Mouse (Mus musculus) heart, postnatal 25 days (tissue): ENCODE measurements at regions not wholly inside any gene's neighbourhood (a gene's known extent, or its start where the extent isn't known, plus 50 kb on each side); places are given as distances from the start of the nearest gene placed in this dataset.
"Not testable (repeated sequence)": the region's sequence is repeated elsewhere in the genome, so short reads cannot be mapped to it uniquely, and the experiment has no call there.

Source experiments
- DNase-seq: peaks from one replicate; pipeline ENCODE4 v3.0.0; 2022; ENCODE audit warnings: low spot score
- intact Hi-C: fragments of 180-260 bp; cut with DNase I; formaldehyde crosslinking; loops from one replicate; pipeline ENCODE4 v1.15.1; 2025

DNA sequence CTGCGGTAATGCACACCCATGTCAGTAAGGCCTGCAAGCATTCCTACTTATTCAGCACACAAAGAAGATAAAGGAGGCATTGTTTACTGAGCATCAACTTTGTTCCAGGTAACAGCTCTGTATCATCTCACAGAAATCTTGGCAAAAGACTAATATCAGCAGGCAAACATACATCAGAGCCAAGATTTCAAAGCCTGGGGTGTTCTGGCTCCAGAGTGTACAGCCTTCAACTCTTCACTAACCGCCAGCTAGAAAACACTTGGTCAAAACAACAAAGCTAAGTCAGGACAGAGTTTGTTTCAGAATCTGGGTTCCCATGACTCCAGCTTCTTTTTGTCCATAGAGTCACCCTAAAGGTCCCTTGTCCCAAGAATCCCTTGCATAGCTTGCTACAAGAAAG, 404.6 kb upstream of the Tbl1xr1 start:
- DNase-seq, result no peak
- intact Hi-C loops, result no loop called here

DNA sequence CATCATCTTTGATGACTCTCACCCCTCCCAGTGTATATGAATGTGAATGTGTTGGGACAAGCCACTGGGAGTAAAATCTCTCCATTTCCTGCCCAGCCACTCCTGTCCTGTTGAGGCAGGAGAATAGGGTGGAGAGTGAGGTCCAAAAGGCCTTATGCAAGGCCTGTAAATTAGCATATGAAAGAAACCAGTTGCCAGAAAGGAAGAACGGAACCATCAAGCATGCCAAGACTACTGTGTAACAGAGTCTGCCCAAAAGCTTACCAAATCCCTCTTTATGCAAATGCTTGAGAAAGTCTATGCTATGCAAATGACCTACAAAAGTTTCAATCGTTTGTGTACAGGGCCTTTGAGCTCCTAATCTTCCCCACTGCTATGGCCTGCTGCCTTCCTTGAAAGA, 404.0 kb upstream of the Tbl1xr1 start:
- no peak for DNase-seq
- intact Hi-C loops, result no loop called here

DNA sequence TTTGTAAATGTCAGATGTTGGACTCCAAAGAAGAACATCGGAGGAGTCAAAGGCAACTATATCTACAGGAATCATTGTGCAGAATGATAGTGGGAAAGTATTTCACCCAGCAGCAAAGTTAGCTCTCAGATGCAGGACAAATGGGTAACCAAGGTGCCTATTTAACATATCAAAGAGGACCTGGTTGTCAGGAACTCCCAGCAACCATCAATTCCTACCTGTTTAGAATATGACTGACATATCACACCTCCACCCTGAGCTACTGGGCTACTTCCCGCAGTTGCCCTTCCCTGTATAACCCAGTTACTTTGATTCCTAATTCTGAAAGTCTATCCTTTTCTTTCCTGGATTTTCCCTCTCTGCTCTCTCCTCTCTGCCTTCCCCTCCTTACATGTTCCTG, 403.0 kb upstream of the Tbl1xr1 start:
- intact Hi-C loops, result no loop called here

DNA sequence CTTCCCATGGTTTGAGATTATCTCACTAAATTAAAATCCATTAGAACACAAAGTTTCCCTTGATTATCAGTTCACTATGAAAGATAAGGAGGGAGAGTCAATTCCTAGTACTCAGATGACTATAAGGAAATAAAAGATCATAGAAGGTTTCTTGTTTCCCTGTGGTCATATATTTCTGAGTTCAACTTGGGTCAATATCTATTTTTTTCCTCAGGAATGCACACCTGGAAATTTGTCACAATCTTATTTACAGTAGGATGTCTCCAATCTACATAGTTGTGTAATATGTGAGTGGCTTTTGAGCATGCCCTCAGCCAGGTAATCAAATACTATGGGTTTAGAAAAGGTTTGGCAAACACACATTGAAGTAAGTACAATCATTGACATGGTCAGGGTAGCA, 398.2 kb upstream of the Tbl1xr1 start:
- intact Hi-C loops, result no loop called here
- no peak for DNase-seq

More for the DNA sequence above, 403.0 kb upstream of the Tbl1xr1 start:
- no peak for DNase-seq

DNA sequence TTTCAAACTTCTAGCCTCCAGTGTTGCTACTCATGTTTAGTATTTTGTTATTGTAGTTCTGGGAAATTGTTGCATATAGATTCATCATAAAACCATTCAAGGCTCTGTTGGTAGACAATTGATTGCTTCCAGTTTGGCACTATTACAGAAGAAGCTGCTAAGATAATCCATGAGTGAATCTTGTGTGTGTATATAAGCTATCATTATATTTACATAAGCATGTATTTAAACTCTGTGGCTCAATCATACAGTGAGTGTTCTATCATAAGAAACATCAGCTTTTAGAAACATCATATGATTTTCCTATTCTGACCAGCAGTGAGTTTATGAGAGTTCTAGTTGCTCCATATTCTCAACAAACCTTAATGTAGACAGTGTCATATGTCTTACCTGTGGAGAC, 397.7 kb upstream of the Tbl1xr1 start:
- intact Hi-C loops, result no loop called here
- no peak for DNase-seq

DNA sequence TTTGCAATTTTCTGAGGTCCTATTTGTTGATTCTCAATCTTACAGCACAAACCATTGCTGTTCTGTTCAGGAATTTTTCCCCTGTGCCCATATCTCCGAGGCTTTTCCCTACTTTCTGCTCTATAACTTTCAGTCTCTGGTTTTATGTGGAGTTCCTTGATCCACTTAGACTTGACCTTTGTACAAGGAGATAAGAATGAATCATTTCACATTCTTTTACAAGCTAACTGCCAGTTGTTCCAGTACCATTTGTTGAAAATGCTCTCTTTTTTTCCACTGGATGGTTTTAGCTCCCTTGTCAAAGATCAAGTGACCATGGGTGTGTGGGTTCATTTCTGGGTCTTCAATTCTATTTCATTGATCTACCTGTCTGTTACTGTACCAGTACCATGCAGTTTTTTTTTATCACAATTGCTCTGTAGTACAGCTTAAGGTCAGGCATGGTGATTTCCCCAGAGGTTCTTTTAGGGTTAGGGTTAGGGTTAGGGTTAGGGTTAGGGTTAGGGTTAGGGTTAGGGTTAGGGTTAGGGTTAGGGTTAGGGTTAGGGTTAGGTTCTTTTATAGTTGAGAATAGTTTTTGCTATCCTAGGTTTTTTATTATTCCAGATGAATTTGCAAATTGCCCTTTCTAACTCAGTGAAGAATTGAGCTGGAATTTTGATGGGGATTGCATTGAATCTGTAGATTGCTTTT, 378.3 kb upstream of the Tbl1xr1 start:
- DNase-seq, intact Hi-C loops: not testable (repeated sequence)

DNA sequence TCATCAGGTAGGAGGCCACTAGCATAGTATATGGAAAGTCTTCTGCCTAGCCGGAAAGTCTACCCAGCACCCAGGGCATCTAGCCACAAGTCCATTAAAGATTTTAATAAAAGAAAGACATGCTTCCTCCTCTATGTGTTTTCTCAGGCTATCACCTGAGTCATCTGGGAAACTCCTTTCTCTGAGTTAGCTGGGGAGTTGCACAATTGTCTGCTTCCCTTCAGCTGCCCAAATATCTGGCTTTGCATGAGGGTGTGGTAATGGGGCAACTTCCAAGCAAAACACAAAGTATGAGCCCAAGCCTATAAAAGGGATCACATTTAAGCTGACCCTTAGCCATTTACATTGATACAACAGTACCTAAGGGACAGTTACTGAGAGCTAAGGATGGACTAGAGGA, 376.9 kb upstream of the Tbl1xr1 start:
- DNase-seq, result no peak
- intact Hi-C loops, result no loop called here

DNA sequence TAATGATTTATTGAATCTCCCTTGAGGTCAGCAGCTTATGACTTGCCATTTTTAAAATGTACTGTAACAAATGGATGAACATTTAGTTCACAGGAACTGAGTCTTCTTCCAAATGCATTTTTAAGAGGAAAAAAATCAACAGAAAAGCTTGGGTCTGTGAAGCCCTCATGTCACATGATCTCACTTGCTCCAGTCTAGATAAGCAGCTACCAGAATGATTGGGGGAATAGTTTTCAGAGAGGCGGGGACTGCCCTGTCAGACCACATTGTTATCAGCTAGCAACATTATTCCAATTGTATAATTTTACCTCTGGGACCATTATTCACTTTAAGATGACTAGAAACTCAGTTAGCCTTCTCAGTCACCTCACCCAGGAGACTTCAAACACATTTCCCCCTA, 376.1 kb upstream of the Tbl1xr1 start:
- no peak for DNase-seq
- intact Hi-C loops, result no loop called here

DNA sequence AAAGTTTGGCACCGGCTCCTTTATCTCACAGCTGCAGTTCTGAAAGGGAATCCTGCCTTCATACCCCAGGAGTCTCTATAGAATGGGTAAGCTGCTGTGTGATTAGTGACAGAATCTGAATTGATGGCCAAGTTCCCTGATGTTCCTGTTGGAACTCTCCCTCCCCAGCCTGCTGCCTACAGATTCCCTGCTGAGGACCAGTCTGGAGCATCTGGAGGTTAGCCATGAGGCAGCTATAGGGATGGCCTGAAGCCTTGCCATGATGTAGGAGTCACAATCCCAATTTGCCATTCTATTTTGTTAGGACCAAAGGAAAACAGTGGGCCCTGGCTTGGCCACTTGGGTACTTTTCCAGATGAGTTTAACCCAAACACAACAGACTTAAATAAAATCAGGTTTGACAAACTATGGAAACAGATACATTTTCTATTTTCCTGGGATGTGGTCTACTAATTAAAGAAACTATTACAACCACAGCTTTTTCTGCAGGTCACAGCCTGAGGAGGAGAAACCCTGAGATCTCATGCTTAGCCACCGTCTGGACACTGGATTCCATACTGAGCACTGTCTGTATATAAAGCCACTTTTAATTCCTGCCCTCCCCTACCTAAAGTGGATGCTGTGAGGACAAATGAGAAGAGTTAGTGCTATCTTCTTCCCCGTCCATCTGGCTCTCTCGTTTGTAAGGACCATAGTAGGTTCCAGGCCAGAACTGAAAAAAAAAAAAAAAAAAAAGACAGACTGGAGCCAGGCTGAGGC, 349.5 kb upstream of the Tbl1xr1 start:
- intact Hi-C loops, result no loop called here
- DNase-seq, result no peak

DNA sequence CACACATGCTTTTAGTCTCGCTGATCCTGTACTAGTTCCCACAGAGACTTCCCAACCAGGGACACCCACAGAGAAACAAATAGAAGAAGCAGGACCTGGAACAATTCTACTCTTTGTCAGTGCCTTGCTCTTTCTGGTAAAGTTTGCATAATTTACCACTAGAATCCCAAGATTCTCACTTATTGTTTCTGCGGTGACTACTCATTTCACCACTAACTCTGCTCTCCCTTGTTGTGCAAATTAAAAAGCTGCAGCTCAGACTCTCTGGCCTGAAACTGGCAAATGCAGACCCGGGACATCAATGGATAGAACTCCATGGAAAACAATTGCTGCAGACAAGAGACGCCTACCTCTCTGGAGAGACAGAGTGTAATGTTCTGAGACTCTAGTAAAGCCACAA, 348.4 kb upstream of the Tbl1xr1 start:
- no peak for DNase-seq
- intact Hi-C loops, result no loop called here

DNA sequence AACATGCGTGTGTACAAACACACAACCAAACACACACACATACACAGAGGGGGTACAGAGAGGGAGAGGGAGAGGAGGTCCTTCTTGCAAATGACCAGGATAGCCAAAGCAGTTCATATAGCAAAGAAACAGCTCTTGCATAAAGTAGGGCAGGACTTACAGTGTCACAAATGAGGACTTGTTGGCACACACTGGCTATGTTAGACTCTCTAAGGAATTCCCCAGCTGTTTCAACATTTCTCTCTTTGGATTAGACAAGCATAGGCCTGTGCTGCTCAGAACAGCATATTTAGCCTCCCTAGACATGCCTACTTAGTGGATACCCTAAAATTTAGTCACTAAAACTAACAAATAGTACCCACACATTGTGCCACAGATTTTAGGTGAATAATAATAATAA, 347.1 kb upstream of the Tbl1xr1 start:
- DNase-seq, result no peak

DNA sequence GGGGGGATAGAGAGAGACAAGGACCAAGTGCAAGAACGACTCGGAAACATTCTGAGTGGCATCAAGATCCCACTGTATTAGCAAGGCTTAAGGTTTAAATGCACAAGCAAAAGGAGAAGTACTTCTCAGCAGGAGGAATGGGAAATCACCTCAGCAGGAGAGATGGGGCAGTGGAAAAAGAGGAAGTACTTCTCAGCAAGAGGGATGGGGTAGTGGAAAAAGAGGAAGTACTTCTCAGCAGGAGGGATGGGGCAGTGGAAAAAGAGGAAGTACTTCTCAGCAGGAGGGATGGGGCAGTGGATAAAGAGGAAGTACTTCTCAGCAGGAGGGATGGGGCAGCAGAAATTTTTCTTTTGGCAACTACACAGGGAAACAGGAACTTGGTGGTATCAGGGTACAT, 340.8 kb upstream of the Tbl1xr1 start:
- DNase-seq, intact Hi-C loops: not testable (repeated sequence)

More for the DNA sequence above, 347.1 kb upstream of the Tbl1xr1 start:
- intact Hi-C loops, result no loop called here

DNA sequence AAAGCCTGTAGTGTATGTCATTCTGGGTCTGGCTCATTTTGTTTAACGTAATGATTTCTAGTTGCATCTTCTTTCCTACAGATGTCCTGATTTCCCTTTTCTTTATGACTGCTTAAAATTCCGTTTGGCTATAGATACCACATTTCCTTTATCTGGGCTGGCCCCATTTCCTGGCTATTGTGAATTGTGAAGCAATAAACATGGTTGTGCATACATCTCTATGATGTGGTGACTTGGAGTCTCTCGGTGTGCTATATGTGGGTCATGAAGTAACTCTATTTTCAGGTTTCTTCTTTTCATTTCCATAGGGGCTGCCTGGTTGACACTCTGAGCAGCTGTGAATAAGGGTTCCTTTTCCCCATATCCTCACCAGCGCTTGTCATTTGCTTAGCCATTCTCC, 336.7 kb upstream of the Tbl1xr1 start:
- DNase-seq, result no peak
- intact Hi-C loops, result no loop called here

DNA sequence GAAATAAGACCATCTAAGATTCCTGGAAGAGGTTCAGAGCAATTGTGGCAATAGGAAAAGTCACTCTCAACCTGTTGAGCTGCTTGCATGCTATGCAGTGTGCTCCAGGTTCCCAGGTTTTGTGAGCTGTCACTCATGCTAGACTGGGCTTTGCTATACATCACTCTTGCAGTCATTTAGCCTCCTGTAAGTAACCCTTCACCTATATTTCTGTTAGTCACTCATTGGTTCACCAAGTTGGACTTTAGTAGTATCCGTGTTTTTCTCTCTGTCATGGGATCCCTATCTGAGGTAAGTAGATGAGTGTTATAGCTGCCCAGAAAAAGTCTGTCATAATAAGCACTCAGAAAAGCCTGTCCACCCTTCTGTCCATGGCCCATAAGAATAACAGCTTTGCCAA, 332.3 kb upstream of the Tbl1xr1 start:
- DNase-seq, result no peak
- intact Hi-C loops, result no loop called here

DNA sequence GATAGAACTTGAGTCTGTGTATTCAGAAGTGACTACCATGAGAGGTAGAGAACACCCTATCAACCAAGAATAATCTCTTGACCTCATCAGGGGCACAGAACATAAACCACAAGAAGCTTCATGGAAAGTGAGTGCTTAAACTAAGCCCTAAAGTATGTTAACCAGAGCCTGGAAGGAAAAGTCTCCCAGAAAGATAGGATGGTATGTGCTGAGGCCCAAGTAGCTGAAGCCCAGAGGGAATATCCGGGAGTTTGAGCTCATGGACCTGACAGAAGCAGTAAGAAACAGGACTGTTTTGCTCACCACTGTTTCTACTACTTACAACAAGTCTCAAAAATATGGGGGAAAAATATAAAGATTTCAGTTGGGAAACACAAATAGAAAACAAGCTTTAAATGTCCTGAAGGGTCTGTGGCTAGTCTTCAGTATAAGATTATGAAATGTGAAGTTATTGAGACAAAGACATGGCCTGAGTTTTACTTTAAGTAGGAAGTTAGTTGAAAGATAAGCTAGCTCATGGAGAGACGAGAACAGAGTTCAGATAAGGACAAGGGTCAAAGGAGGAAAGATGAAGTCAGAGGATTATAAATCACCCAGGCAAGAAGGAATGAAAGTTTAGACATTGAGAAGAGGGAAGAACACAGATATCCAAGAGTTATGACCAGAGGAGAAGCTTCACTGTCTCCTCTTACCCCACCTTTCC, 315.8 kb upstream of the Tbl1xr1 start:
- intact Hi-C loops, result no loop called here
- DNase-seq, result no peak

DNA sequence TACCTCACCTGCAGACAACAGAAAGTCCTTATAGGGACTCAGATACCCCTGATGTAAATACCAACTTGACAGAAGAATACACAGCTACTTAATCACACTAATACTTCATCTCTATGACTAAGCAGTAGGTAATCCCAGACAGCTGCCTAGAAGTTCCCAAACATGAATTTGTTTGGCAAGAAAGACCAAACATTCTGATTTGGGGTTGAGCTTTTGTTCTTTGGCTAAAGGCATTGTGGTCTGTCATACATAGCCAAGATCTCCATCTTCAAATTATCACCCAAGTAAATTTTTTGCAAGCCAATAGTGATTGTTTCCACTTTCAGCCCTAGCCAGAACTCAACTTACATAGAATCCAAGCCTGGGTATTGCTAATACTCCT, 315.2 kb upstream of the Tbl1xr1 start:
- DNase-seq, result no peak
- intact Hi-C loops, result no loop called here

DNA sequence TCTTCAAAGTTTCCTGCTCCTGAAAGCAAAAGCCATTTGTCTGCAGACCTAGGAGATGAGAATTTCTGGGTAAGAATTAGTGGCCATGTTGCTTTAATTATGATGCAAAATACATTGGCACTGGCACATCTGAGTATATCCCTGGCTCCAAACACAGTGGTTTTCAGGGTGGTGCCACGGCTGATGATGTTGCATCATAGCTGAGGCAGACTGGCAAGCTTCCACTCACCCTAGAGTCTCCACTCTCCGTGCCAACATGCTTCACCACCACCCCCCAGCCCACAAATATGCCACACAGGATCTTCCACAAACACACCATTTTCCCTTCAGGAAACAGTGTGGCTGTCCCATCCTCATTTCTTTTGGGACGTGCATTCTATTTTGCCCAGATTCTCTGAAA, 314.5 kb upstream of the Tbl1xr1 start:
- intact Hi-C loops, result no loop called here
- no peak for DNase-seq

DNA sequence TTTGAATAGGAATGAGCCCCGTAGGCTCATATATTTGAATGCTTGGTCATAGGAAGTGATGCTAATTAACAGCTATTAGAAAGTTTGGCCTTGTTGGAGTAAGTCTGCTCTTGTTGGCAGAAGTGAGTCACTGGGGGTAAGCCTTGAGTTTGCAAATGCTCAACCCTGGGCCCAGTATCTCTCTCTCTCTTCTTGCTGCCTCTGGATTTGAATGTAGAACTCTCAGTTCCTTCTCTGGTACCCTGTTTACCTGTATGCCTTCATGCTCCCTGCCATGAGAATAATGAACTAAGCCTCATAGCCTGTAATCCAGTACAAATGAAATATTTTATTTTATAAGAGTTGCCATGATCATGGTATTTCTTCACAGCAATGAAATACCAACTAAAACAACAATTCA, 308.4 kb upstream of the Tbl1xr1 start:
- intact Hi-C loops, result no loop called here
- DNase-seq, result no peak

DNA sequence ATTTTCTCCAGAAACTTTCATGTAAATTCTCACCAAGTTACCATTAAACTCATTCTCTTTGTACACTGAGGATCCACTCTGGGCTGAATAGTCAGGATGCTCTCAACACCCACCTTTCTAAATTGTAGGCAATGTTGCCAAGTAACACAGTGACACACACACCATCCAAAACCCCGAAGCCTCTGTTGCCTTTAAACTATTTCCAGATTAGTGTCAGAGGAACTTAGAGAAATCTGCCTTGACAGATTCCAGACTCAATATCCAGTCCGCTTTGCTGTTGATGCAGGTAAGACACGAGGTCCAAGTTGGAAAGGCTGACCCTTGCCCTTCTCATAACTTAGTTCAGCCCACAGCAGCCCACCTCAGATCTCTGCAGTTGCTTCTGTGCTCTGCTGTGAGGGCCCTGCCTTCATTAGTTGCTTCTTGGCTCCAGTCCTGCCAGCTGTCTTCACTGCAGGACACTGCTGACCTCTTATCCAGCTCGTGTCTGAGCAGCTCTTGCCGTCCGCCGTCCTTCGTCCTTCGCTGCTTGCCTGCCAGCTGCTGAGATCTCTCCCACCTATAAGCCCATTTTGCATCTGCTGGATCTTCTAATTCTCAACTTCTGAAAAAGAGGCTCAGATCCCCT, 306.4 kb upstream of the Tbl1xr1 start:
- intact Hi-C loops, result no loop called here
- no peak for DNase-seq

DNA sequence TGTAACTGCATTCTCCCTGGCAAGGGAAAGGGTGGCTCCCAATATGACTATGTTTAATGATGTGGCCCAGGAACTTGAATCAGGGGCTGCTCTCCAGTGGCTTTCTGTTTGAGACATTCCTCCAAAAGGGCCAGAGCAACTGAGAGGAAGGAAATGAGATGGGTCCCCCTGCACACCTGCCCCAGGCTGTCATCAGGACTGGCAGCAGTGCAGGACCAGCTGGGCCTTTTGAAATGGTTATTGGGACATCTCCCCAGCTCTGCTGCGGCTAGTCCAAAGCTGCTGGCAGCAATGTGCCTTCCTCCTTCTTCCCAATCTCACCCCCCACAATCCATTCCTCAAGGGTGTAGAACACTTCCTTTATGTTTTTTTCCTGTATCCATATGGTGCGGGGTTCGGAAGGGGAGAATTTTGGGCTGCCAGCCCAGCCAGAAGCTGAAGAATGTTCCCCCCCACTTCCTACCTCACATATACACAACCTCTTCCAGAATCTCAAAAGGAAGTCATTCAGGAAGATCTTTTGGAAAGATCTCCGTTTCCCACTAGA, 304.6 kb upstream of the Tbl1xr1 start:
- intact Hi-C loops, result no loop called here
- no peak for DNase-seq
